Mouse (Mus musculus) heart, embryonic 16.5 days (tissue): ENCODE measurements at regions not wholly inside any gene's neighbourhood (a gene's known extent, or its start where the extent isn't known, plus 50 kb on each side); places are given as distances from the start of the nearest gene placed in this dataset.

Experiments used
- ATAC-seq: fragments of 200-750 bp; cut with Nextera tagmentation; replicated peaks from 2 replicates; pipeline ENCODE4 v1.8.0; 2017; ENCODE audit warnings: moderate number of reproducible peaks; ENCODE audit not compliant: insufficient read depth, low FRiP score; ENCODE audit errors: extremely low read depth
- H3K27ac ChIP-seq: fragments of 300-500 bp; sonication (generic); 2 replicates; pipeline ENCODE4 v1.5.1; 2014; ENCODE audit warnings: mild to moderate bottlenecking, low read length, control low read depth, moderate library complexity
- H3K27me3 ChIP-seq: fragments of 300-500 bp; sonication (generic); 2 replicates; pipeline ENCODE4 v1.6.1; 2014; ENCODE audit warnings: low read length, mixed read lengths; ENCODE audit not compliant: control insufficient read depth, insufficient read depth
- H3K36me3 ChIP-seq: fragments of 300-500 bp; sonication (generic); 2 replicates; pipeline ENCODE4 v1.6.1; 2014; ENCODE audit not compliant: control insufficient read depth, insufficient read depth
- H3K4me1 ChIP-seq: fragments of 300-500 bp; sonication (generic); 2 replicates; pipeline ENCODE4 v1.6.1; 2014; ENCODE audit warnings: low read length, mixed read lengths; ENCODE audit not compliant: control insufficient read depth, insufficient read depth
- H3K4me2 ChIP-seq: fragments of 300-500 bp; sonication (generic); 2 replicates; pipeline ENCODE4 v1.6.1; 2014; ENCODE audit warnings: low read depth, mild to moderate bottlenecking, control low read depth, low read length
- H3K4me3 ChIP-seq: fragments of 300-500 bp; sonication (generic); 2 replicates; pipeline ENCODE4 v1.5.1; 2014; ENCODE audit warnings: mild to moderate bottlenecking, control low read depth, low read length
- H3K9ac ChIP-seq: fragments of 300-500 bp; sonication (generic); 2 replicates; pipeline ENCODE4 v1.6.1; 2014; ENCODE audit warnings: low read length, control low read depth
- H3K9me3 ChIP-seq: fragments of 300-500 bp; sonication (generic); replicated peaks from 2 replicates; pipeline ENCODE4 v1.6.1; 2016; ENCODE audit warnings: low read length; ENCODE audit not compliant: control insufficient read depth
- whole genome bisulfite sequencing: fragments of 180-500 bp; shearing (Covaris S2); extraction: QIAGEN DNeasy Blood & Tissue Kit; methylation state at CpG from one replicate; pipeline ENCODE4 v1.1.7; 2014; 5-methylcytosine and 5-hydroxymethylcytosine counted together

GRCm38 (mm10) chr14:18416839-18417238, 85.2 kb upstream of the Ube2e1 start:
- Histone ChIP-seq H3K4me1 (no peaks in the 10 kb centered on the region), H3K4me2 (no peak overlapping the region), H3K9ac (no peak overlapping the region), H3K27ac (no peak overlapping the region), H3K36me3 (no peaks in the 10 kb centered on the region), H3K9me3 (no peaks in the 10 kb centered on the region), H3K4me3 (no peak overlapping the region), H3K27me3 (no peaks in the 10 kb centered on the region)
- no peak for ATAC-seq
- WGBS = 16% methylated on average over 2 of the region's 2 CpGs

- no peaks in the 10 kb centered on the region for H3K27me3 ChIP-seq
- H3K27ac ChIP-seq = no peak overlapping the region
- H3K36me3 ChIP-seq = no peaks in the 10 kb centered on the region
- no peak for ATAC-seq
- no peaks in the 10 kb centered on the region for H3K4me1 ChIP-seq
- no peak overlapping the region for H3K9ac ChIP-seq
- H3K9me3 ChIP-seq = no peaks in the 10 kb centered on the region
- H3K4me3 ChIP-seq = no peak overlapping the region
- no peak overlapping the region for H3K4me2 ChIP-seq
- 66% methylated on average over 4 of the region's 4 CpGs for WGBS
These were observed 84.7 kb upstream of the Ube2e1 start for GRCm38 (mm10) chr14:18416319-18416718.

DNA sequence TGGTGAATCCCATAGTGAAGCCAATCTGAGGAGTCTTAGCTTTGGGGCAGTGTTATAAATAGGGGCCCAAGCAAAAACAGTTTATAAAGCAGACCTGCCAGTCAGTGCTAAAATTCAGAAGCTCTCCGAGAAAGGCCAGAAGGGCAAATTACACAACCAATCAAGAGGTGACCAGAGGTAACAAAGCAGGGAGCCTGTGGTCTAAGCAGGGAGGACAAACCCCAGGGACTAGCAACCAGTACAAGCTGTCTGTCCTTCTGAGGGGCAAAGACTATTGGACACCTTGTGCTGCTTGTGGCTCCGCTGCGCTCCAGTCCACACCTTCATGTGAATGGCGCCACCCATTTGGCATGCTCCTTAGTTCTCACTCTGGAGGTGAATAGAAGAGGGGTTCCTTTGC, 67.3 kb upstream of the Ube2e1 start:
- peak overlapping the region; percentile 43; the same call in 1 of the 2 replicates for H3K27ac ChIP-seq
- no peaks in the 10 kb centered on the region for H3K36me3 ChIP-seq
- no peak overlapping the region; the same call in 1 of the 2 replicates for H3K9ac ChIP-seq
- H3K4me2 ChIP-seq = no peak overlapping the region
- H3K27me3 ChIP-seq = no peaks in the 10 kb centered on the region
- H3K4me1 ChIP-seq = peaks cover 15% of the 10 kb centered on the region
- no peaks in the 10 kb centered on the region for H3K9me3 ChIP-seq
- no peak for ATAC-seq
- 92% methylated on average over 4 of the region's 4 CpGs for WGBS
- H3K4me3 ChIP-seq = no peak overlapping the region

GRCm38 (mm10) chr14:18396206-18396764, 64.6 kb upstream of the Ube2e1 start:
- WGBS = 89% methylated on average over 8 of the region's 8 CpGs
- H3K9me3 ChIP-seq = no peaks in the 10 kb centered on the region
- ATAC-seq = no peak
- H3K36me3 ChIP-seq = no peaks in the 10 kb centered on the region
- peaks cover 15% of the 10 kb centered on the region for H3K4me1 ChIP-seq
- H3K27ac ChIP-seq = no peak overlapping the region
- H3K27me3 ChIP-seq = no peaks in the 10 kb centered on the region
- H3K9ac ChIP-seq = no peak overlapping the region
- H3K4me3 ChIP-seq = no peak overlapping the region
- no peak overlapping the region for H3K4me2 ChIP-seq

DNA sequence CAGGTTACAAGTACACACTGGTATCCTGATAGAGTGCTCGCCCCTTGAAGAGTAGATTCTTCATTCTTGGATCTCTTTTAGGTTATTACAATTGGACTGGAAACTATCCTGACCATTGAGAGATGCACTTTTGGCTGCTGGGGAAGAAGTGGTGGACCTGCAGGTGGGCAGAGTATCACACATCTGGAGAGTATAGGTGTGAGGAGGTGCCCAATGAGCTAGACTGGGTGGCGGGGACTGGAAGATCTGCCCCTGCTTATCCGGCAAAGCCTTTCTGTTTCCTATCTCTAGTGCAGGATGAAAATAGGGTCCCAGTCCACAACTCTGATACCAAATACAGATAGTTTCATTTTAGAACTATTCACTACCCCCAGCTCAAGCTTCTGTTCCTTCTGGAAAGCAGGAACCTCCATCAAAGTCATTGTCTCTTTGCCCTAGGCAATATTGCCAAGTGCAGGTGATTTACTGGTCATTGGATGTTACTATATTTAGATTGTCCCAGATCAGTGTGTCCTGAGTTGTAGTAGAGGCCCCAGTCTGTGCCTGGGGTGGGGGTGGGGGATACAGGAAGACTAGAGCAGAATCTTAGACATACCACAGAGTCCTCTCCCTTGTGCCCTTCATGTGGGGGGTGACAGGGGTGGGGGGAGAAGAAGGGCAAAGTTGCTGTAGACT, 62.5 kb upstream of the Ube2e1 start:
- H3K27me3 ChIP-seq = no peaks in the 10 kb centered on the region
- no peak overlapping the region for H3K4me2 ChIP-seq
- no peaks in the 10 kb centered on the region for H3K36me3 ChIP-seq
- H3K4me3 ChIP-seq = no peak overlapping the region
- no peaks in the 10 kb centered on the region for H3K9me3 ChIP-seq
- no peak for ATAC-seq
- peaks cover 15% of the 10 kb centered on the region for H3K4me1 ChIP-seq
- H3K27ac ChIP-seq = no peak overlapping the region
- 69% methylated on average over 3 of the region's 3 CpGs for WGBS
- H3K9ac ChIP-seq = no peak overlapping the region

DNA sequence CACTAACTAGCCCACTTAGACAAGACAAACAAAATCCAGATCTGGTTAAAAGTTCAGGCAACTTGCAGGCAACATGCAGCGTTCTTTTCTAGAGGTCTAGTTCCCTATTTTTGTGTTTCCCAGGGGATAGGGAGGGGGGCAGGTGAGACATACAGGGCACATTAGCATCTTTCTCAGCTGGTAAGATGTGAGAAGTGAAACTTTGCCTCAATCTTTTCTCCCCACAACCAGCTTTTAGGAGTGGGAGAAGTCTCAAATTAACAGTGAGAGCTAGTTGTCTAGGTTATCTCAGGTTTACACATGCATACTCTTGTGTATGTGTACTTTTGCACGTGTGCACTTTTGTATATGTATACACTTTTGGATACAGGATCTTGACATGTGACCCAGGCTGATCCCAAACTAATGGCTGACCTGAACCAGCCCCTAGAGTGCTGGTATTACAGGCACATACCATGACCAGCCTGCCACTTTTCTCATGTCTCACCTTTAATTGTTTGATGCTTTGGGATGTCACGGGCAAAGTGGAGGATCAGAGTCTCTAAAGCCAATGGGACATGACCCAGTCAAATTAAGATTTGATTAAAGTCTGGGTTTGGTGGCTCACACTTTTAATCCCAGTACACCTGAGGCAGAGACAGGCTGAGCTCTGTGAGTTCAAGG, 60.3 kb upstream of the Ube2e1 start:
- Histone ChIP-seq H3K9ac (no peak overlapping the region), H3K4me3 (no peak overlapping the region), H3K4me1 (peaks cover 7% of the 10 kb centered on the region), H3K9me3 (no peaks in the 10 kb centered on the region), H3K27me3 (no peaks in the 10 kb centered on the region), H3K36me3 (no peaks in the 10 kb centered on the region), H3K27ac (no peak overlapping the region), H3K4me2 (no peak overlapping the region)
- ATAC-seq = no peak
- WGBS = 77% methylated on average over 3 of the region's 3 CpGs

DNA sequence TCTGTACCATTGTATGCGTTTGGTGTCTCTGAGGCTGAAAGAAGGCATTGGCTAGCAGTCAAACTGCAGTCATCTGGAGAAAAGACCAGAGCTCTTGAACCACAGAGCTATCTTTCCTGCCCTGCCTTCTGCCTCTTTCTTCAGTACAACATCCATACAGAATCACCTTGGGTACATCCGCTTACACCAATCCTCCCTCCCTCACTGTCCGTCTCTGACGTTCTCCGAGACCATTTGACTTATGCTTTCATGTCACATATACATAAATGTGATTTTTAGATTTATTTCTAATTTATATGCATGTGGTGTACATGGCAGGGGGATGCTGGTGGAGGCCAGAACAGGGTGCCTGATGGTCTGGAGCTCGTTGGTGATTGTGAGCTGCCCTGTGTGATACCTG, 57.7 kb upstream of the Ube2e1 start:
- Histone ChIP-seq H3K4me3 (no peak overlapping the region), H3K4me2 (no peak overlapping the region), H3K4me1 (peaks cover 3% of the 10 kb centered on the region), H3K27me3 (no peaks in the 10 kb centered on the region), H3K36me3 (no peaks in the 10 kb centered on the region), H3K9ac (no peak overlapping the region), H3K9me3 (0 out of 2 replicates have a peak, but pooled peaks cover 2% of the 10 kb centered on the region), H3K27ac (no peak overlapping the region)
- no peak for ATAC-seq
- 90% methylated on average over 6 of the region's 6 CpGs for WGBS

GRCm38 (mm10) chr14:18385953-18386668, 54.5 kb upstream of the Ube2e1 start:
- Histone ChIP-seq H3K27ac (no peak overlapping the region), H3K36me3 (no peaks in the 10 kb centered on the region), H3K4me2 (no peak overlapping the region), H3K27me3 (no peaks in the 10 kb centered on the region), H3K9me3 (0 out of 2 replicates have a peak, but pooled peaks cover 2% of the 10 kb centered on the region), H3K4me1 (no peaks in the 10 kb centered on the region; the same call in 1 of the 2 replicates), H3K4me3 (no peak overlapping the region), H3K9ac (no peak overlapping the region)
- WGBS = 66% methylated on average over 6 of the region's 6 CpGs
- ATAC-seq = no peak
